Mouse (Mus musculus): Measurements from ENCODE around the gene N4bp2.
"Not testable (repeated sequence)": the region's sequence is repeated elsewhere in the genome, so short reads cannot be mapped to it uniquely, and the experiment has no call there.

The N4bp2 gene

DNA sequence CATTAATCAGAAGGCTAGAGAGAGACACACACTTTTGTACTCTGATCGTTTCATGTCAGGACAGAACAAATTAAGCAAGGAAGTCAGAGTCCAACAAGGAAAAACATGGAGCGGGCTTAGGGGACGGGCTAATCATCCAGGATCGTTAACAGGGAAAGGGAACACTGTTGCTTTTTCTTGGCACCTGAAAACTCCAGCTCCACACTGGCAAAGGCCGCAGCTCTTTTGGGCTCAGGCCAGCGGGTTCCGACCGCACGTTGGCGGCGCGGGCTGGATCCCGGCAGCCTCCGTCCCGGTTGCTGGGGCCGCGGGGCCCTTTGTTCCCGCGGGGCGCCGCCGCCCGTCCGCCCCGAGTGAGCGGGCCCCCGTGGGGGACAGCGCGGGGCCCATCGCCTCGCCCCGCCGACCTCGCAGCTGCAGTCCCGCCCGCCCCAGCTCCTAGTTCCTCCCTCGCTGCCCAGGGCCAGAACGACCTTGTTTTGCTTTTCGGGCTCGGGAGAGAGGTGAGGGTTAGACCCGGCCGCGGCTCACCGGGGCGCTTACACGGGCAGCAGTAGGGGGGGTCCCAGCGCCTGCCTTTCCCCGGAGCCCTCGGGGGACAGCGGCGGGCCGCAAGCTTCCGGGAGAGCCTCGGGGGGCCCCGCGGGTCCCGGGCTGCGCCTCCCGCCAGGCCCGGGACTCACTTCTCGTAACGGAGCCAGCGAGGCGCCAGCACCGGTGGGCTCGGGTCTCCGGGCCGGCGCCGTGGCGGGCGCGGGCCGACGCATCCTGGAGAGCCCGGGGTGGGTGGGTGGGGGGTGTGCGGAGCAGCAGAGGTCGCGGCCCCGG is at the start of gene N4bp2:
TSS of gene N4bp2 (plus strand) at position 434 of the 828 bp plus-strand sequence.
- DNase-seq (ENCODE audit: extremely low read depth, low read depth, low spot score): no peak

DNA sequence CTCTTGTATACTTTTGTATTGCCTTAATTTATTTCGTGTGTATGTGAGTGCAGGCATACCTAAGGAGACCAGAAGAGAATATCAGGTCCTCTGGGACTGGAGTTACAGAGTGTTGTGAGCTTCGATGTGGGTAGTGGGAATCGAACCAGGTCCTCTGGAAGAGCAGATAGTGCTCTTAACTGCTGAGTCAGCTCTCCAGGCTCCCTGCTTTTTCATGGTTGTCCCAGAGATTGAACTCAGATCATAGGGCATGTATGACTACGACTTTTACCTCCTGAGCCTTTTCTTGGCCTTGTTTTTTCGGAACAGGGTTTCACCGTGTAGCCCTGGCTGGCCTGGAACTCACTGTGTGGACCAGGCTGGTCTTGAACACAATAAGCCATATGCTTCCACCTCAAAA is 48.2 kb upstream of the N4bp2 start:
- no peak for DNase-seq (ENCODE audit: extremely low read depth, low read depth, low spot score)

DNA sequence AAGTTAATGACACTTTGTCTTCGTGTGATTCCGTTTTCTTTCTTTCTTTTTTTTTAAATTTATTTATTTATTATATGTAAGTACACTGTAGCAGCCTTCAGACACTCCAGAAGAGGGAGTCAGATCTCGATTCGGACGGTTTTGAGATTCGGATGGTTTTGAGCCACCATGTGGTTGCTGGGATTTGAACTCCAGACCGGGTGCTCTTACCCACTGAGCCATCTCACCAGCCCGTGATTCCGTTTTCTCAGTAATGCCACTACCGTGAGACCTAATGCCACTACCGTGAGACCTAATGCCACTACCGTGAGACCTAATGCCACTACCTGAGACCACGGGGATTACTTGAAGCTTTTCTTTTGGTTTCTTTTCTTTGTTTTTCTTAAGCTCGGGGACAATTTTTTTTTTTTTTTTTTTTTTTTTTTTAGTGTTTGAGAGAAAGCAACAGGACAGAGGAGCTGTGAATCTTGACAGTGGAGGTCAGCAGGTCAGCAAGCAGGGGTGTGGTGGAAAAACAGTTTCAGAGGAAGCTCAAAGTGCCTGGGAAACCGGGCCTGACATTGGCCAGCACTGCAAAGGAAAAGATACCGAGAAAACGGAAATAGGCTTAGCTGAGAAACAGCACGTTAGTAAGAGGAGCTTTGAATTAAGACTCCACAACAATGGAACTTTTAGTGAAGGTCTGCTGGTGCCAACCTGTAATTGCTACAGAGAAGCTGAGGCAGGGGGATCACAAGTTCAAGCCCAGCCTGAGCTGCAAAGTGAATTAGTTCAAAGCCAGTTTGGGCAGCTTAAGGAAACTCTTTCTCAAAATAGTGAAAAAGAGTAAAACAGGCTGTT is 46.0 kb upstream of the N4bp2 start:
- no peak for DNase-seq (ENCODE audit: extremely low read depth, low read depth, low spot score)

DNA sequence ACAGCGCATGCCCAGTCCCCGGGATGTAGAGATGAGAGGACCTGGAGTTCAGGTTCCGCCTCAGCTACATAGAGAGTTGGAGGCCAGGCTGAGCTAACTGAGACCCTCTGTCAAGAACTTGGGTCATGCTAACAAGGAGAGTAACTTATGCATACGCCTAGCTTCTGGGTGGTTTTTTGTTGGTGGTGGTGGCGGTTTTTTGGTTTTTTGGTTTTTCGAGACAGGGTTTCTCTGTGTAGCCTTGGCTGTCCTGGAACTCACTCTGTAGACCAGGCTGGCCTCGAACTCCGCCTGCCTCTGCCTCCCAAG is 45.5 kb upstream of the N4bp2 start:
- not testable (repeated sequence) for DNase-seq (ENCODE audit: extremely low read depth, low read depth, low spot score)

DNA sequence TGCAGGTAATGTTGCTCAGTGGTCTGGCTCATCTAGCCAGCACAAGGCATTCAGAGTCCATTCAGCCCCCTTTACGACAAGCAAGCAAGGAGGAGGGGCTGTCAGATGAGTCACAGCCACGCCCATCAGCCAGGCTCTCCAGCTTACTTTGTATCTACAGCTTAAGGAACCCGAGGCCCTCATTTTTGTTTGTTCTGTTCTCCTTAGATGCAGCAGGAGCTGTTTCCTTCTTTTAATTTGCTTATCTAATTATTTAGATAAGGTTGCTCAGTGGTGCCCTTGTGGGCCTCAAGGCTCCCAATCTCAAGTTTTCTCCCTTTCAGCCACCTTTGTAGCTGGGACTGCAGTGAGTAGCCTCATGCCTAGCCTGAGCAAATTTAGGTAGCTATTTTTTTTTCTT is 45.0 kb upstream of the N4bp2 start:
- DNase-seq (ENCODE audit: extremely low read depth, low read depth, low spot score): no peak

DNA sequence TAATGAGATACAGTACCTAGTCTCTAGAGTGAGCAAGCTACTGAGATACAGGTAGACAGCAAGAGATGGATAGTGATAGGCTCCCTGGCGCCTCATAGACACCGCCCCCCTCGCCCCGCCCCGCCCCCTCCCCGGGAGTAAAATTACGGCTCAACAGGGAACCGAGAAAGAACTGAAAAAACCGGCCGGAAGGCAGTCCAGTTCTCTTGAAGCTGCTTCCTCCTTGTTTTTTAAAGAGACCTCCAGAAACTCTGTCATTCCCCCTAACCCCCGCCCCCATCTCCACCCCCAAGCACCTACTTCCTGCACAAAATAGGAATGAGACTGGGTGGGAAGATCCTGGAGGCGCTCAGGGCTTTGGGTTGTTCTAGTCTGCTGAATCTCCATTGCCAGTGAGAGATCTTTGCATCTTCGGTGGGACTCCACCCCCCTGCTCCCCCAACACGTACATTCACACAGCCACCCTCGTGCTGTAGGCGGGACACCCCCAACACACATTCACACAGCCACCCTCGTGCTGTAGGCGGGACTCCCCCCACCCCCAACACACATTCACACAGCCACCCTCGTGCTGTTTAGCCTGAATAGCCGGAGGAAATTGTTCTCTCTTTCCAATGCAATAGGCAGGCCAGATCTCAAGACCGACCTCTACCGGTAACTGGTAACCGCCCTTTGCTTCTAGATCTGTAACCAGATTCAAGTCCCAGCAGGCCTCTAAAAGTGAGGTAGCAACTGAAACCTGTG is 38.8 kb upstream of the N4bp2 start:
- peak; percentile 55 for DNase-seq (ENCODE audit: extremely low read depth, low read depth, low spot score)

DNA sequence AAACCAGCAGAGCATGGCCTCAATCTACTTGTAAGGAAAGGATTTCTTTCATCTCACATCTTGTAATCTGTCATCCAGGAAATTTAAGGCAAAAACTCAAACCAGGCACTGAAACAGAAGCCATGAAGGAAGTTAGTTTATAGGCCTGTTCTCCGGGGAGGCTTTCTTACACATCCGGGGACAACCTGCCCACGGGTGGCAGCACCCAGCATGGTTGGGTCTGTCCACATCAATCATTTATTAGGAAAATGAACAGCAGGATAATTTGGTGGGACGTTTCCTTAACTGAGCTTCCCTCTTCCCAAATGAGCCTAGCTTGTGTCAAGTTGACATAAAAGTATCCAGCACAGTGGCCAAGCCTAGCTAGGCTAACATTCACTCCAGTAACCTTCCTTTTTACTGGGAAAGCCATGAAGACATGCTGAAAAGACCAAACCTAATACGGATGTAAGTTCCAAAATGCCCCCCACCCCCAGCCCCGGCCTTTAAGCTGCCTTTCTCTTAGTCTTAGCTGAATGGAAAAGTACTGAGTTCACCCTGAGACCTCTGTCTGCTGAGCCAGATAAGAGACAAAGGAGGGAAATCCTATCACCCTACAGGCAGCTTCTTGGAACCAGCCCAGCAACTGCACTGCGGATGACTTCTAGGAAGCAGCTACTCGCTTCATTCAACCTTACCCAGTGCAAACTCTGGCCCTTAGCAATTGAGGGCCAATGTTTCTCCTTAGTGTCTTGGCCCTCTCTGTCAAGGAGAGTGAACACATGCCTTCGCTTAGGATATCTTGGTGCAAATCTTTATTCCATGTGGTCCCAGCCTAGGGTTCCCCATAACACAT is 31.9 kb upstream of the N4bp2 start:
- no peak for DNase-seq (ENCODE audit: extremely low read depth, low read depth, low spot score)

DNA sequence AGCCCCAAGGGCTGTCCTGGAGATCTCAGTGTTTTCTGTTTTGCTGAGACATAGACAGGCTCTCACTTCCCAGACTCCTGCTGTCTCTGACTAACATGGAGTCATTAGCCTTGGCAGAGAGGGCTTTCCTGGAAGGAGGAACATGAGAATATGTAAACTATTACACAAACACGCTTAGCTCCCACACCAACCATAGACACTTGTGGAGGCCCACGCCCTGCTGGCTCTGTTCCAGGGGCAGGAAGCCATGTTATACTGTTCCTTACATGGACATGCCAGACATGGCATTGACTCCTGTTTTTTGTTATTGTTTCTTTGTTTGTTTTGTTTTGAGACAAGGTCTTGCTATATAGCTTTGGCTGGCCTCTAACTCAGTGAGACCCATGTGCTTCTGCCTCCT is 27.7 kb upstream of the N4bp2 start:
- peak; percentile 13 for DNase-seq (ENCODE audit: extremely low read depth, low read depth, low spot score)

DNA sequence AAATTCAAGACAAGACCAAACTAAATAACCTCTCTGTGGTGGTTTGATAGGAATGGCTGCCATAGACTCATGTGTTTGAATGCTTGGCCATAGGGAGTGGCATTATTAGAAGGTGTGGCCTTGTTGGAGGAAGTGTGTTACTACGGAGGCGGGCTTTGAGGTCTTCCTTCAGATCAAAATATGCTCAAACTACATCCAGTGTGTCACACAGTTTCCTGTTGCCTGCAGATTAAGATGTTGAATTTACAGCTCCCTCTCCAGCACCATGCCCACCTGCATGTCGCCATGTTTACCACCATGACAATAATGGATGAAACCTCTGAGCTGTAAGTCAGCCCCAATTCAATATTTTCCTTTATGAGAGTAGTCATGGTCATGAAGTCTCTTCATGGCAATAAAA is 24.0 kb upstream of the N4bp2 start:
- DNase-seq (ENCODE audit: extremely low read depth, low read depth, low spot score): no peak

DNA sequence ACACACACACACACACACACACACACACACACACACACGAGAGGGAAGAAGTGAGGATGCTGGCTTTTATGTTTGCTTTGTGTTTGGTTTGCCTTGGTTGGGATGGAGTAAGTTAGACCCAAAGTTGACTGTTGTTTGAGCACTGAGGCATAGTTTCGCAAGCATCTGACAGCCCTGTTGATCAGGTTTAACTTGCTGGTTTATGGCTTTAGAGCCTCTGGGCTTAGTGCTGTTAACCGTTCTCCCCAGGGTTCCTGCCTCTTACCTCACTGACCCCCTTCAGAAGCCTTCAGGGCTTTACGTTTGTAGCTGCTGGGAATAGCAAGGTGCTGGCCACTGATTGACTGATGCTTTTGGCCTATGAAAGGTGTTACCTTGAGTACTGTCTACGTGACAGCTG is 16.4 kb upstream of the N4bp2 start:
- no peak for DNase-seq (ENCODE audit: extremely low read depth, low read depth, low spot score)

DNA sequence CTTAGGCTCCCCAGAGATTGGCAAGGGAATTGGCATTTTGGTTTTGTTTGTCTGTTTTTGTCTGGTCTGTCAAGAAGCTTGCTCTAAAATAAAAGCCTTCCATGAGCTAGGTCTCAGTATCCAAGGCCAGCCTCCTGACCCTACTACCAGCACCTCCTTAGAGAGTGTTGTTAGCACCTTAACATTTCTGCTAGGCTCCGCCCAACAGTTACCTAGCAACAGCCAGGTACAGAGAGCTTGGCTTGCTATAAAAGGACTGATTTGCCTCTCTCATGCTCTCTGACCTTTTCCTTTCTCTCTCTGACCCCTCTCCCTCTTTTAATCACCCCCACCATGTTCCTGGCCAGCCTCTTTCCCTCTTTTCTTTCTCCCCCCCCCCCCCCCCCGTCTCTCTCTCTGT is 14.9 kb upstream of the N4bp2 start:
- DNase-seq (ENCODE audit: extremely low read depth, low read depth, low spot score): no peak

DNA sequence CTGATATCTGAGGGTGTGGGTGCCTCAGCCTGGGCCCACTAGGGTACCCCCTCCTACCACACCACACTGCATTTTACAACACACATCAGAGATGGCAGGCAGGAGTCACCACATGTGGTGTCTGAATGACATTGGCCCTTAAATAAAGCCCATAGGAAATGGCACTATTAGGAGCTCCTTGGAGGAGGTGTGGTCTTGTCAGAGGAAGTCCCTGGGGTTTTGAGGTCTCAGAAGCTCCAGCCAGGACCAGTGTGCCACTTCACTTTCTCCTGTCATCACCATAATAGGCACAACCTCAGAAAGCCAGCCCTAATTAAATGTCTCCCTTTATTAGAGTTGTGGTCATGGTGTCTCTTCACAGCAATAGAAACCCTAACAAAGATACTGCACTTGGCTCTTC is 14.4 kb upstream of the N4bp2 start:
- DNase-seq (ENCODE audit: extremely low read depth, low read depth, low spot score): no peak

DNA sequence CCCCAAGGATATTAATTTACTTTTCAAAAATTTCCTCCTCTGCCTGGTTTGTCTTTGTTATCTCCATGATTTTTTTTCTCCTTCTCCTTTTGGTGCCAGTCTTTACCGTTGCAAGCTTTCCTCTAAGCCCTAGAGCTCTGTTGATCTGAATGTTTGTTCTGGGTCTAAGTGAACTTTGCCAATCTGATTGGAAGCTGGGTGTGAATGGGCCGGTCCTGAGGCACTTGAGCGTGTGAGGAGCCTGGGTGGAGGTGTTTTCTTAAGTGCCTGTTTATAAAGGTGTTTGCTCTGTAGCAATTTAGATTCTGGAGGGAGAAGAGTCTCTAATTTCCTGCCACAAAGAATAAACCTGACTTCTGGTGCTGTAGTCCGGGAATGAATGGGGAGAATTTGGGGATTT is 11.3 kb upstream of the N4bp2 start:
- DNase-seq (ENCODE audit: extremely low read depth, low read depth, low spot score): no peak

DNA sequence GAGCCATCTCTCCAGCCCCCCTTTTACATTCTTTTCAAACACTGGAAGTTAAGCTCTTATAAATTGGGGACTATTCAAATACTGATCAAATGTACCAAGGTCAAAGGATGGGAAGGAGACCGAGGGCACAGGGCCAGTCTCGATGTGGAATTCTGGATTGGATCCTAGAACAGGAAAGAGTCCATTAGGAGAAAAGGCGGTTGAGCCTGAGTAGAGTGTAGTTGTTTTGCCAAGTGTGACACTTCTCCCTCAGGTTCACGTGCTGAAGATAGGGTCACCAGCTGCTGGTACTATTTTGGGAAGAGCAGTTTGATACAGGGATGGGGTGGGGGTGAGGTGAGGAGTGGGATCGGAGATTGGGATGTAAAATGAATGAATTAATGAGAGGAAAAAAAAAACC is 7.5 kb upstream of the N4bp2 start:
- no peak for DNase-seq (ENCODE audit: extremely low read depth, low read depth, low spot score)

DNA sequence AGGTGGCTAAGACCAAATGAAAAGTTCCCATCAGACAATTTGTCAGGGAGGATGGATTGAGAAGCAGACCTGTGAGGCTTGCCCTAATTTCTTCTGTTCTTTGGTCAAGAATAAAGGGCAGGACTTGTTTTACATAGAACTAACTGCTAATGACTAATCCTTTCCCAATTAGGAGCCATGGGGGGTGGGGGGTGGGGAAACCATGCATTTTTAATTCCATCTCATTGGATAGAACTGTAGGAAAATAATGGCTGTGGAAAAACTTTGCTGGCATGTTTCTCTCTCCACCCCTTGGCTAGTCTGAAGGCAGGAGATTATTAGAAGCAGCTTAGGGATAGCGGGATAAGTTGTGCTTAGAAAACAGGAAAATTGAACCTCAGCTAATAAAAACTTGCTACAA is 6.2 kb upstream of the N4bp2 start:
- DNase-seq (ENCODE audit: extremely low read depth, low read depth, low spot score): no peak

DNA sequence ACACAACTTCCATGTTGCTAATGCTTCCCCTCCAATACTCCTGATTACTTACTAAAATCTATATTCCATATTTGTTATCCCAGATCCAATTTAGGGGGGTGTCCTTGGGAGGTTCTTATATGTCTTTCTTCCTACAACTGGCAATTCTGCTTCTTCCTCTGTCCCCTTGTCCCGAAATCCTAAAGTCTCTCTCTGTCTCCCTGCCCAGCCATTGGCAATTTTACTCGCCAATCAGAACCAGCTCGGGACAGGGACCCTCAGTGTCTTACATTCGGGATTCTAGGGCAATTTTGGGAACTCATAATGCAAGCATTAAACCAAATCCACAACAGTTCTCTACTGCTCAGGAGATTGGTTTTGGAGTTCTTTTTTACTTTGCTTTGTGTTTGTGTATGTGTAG is 3.3 kb upstream of the N4bp2 start:
- no peak for DNase-seq (ENCODE audit: extremely low read depth, low read depth, low spot score)

DNA sequence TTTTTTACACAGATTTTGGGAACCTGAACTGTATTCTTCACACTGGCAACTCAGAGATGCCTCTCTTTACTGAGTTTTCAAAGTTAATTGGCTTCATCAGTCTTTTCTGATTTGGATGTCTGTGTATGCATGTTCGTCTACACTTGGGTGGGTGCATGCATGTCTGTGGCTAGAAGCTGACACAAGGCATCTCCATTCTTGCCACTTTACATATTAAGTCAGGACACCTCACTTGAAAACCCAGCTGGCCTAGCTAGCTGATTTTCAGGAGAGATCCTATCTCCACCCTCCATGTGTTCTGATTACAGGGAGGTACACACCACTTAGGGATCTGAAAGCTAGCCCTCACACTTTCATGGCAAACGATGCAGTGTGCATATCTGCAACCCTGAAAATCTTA is 2.7 kb upstream of the N4bp2 start:
- DNase-seq (ENCODE audit: extremely low read depth, low read depth, low spot score): no peak

DNA sequence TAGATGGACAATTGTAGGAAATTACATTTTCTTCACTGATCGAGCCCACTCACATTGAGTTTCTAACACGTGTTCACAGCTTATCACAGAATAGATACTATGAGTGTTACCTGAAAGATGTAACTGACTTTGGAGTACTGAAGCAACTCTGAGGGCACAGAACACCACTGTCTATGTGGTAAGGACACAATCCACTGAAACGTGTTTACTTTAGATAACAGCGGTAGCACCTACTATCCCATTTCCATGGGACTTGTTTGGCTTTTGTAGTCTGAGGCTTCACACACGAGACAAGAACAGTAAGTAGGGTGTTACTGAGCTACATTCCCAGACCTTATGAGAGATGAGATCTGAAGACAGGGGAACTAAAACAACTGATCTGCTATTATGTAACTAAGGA is 2.3 kb upstream of the N4bp2 start:
- DNase-seq (ENCODE audit: extremely low read depth, low read depth, low spot score): no peak

DNA sequence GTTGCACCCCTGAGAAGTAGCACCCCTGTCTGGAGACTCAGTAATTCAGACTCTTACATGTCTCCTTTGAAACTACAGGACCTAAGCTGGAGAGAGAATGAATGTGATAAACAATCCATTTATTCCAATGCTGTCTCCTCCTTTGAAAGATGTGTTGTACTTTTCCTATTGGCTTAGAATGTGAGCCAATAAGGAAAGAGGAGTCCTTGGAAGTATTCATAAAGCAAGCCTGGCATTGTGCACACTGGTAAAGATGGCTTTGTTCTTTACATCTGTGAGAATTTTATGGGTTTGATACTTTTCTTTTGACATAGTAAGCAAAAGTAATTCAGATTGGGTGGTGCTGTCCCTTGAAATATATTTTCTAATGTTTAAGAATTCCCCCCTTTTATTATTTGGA is 1.4 kb upstream of the N4bp2 start:
- no peak for DNase-seq (ENCODE audit: extremely low read depth, low read depth, low spot score)

DNA sequence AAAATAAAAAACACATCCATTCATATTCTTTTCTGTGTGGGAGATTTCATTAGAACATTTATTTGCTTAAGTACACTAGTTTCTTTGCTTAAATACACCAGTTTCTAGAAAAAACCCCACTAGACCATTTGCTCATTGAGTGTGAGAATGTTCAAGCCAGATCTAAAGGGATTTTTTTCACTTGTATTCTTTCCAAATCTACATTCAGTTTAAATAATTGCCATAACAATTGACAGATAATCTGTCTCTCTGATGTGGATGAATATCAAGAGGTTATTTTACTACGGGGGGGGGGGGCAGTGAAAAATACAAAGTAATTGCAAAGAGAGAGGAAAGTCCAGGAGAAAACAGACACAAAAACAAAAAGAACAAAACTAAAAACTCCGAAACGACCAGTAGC is 635 bp upstream of the N4bp2 start:
- no peak for DNase-seq (ENCODE audit: extremely low read depth, low read depth, low spot score)

All from fat pad, adult 2 months (tissue).